In genomic region chr1:90602759-90603560, GRCm38 (mm10) we compare ENCODE assay signal across 8 mouse cellular contexts. TPM values are rescaled to one million over a fixed set of nuclear protein-coding genes. Genes with fewer than 3 reads are reported as not detected.
DNase-seq lines count a peak whose midpoint lies in the region; ATAC-seq and TF ChIP-seq lines count a peak whose summit lies in the region.

Gene Cops8, plus strand, starts transcription at chr1:90602981.

- DNase-seq in CH12.LX (ENCODE audit: extremely low read depth), result peak; percentile 94
- peak; percentile 88 for DNase-seq in c-Kit-positive CD71-positive TER-119-negative erythroid progenitor cells, embryonic 14.5 days (ENCODE audit: low read depth)
- DNase-seq in forebrain, embryonic 11.5 days (ENCODE audit: low spot score), result peak; percentile 98
- DNase-seq in kidney, postnatal 36 days, result peak; percentile 98 to 99
- DNase-seq in telencephalon, adult 2 months (ENCODE audit: low read depth, low spot score), result peak; percentile 94

- H3K27me3 ChIP-seq in CH12.LX (replicated peaks), result peaks cover 28% of the 10 kb centered on the region
- H3K27me3 ChIP-seq in forebrain, embryonic 11.5 days (ENCODE audit: control insufficient read depth, insufficient read depth, low read length), result no peaks in the 10 kb centered on the region
- no peaks in the 10 kb centered on the region for H3K27me3 ChIP-seq in heart, embryonic 16.5 days (ENCODE audit: control insufficient read depth, insufficient read depth, low read length)
- no peaks in the 10 kb centered on the region for H3K27me3 ChIP-seq in liver, embryonic 15.5 days
- H3K27me3 ChIP-seq in neural tube, embryonic 12.5 days (replicated peaks), result no peaks in the 10 kb centered on the region; the same call in 1 of the 2 replicates

- peak within 1 kb of the TSS; percentile 86 for H3K9ac ChIP-seq in CH12.LX (ENCODE audit: insufficient read depth, low read depth)
- peak within 1 kb of the TSS; percentile 82 for H3K9ac ChIP-seq in forebrain, embryonic 11.5 days (ENCODE audit: low read length)
- peak within 1 kb of the TSS; percentile 92 for H3K9ac ChIP-seq in heart, embryonic 16.5 days (ENCODE audit: low read length)
- H3K9ac ChIP-seq in liver, embryonic 15.5 days, result peak within 1 kb of the TSS; percentile 68
- H3K9ac ChIP-seq in neural tube, embryonic 12.5 days, result peak within 1 kb of the TSS; percentile 81

- H3K4me1 ChIP-seq in CH12.LX (ENCODE audit: control insufficient read depth in 1 of 2, insufficient read depth in 2 of 2), result peaks cover 0 to 17% of the 10 kb centered on the region in 2 experiments; a peak in 2 of 4 replicates
- H3K4me1 ChIP-seq in forebrain, embryonic 11.5 days (replicated peaks; ENCODE audit: control insufficient read depth, insufficient read depth, low read length), result 0 out of 2 replicates have a peak, but pooled peaks cover 2% of the 10 kb centered on the region
- peaks cover 8% of the 10 kb centered on the region for H3K4me1 ChIP-seq in heart, embryonic 16.5 days (ENCODE audit: control insufficient read depth, insufficient read depth, low read length)
- peaks cover 16% of the 10 kb centered on the region for H3K4me1 ChIP-seq in liver, embryonic 15.5 days (replicated peaks)
- peaks cover 9% of the 10 kb centered on the region for H3K4me1 ChIP-seq in neural tube, embryonic 12.5 days

- peak; percentile 89 for TF ChIP-seq POLR2A in CH12.LX (IDR thresholded peaks at IDR 0.05; ENCODE audit: low read depth, low read length)

- peaks cover 19 to 32% of the 10 kb centered on the region in 2 experiments for H3K36me3 ChIP-seq in CH12.LX (replicated peaks in 1 of 2; ENCODE audit: control insufficient read depth in 1 of 2, insufficient read depth in 1 of 2, low read length in 1 of 2)
- peaks cover 4% of the 10 kb centered on the region; the same call in 1 of the 2 replicates for H3K36me3 ChIP-seq in forebrain, embryonic 11.5 days (ENCODE audit: control insufficient read depth, insufficient read depth, low read length)
- H3K36me3 ChIP-seq in heart, embryonic 16.5 days (ENCODE audit: control insufficient read depth, insufficient read depth), result peaks cover 19% of the 10 kb centered on the region
- peaks cover 26% of the 10 kb centered on the region for H3K36me3 ChIP-seq in liver, embryonic 15.5 days (replicated peaks)
- peaks cover 23% of the 10 kb centered on the region for H3K36me3 ChIP-seq in neural tube, embryonic 12.5 days

- peak; percentile 99 for ATAC-seq in forebrain, embryonic 11.5 days (replicated peaks; ENCODE audit: low FRiP score)
- peak; percentile 100 for ATAC-seq in heart, embryonic 16.5 days (replicated peaks; ENCODE audit: extremely low read depth, insufficient read depth, low FRiP score)
- peak; percentile 99 for ATAC-seq in liver, embryonic 15.5 days (ENCODE audit: insufficient read depth)
- peak; percentile 100 for ATAC-seq in neural tube, embryonic 12.5 days (ENCODE audit: low FRiP score, low read depth)

- in situ Hi-C loops in CH12.LX (cut with MboI; ENCODE audit: low pct_ligation_motif_present, low pct_unique_long_range_greater_than_20kb, low sequenced_read_pairs), result no loop called here

- no peak for TF ChIP-seq CTCF in CH12.LX (conservative IDR thresholded peaks at IDR 0.05 in 1 of 2, IDR thresholded peaks at IDR 0.05 in 1 of 2; ENCODE audit: low read depth in 2 of 2, low read length in 2 of 2)

- peak within 1 kb of the TSS; percentile 86 to 92 (median 88) for H3K4me3 ChIP-seq in CH12.LX (replicated peaks in 1 of 3; ENCODE audit: low read depth in 2 of 3, low read length in 2 of 3, poor library complexity in 1 of 3)
- H3K4me3 ChIP-seq in forebrain, embryonic 11.5 days (ENCODE audit: low read depth, low read length), result peak within 1 kb of the TSS; percentile 84
- peak within 1 kb of the TSS; percentile 97 for H3K4me3 ChIP-seq in heart, embryonic 16.5 days (ENCODE audit: low read length)
- peak within 1 kb of the TSS; percentile 69 for H3K4me3 ChIP-seq in liver, embryonic 15.5 days (replicated peaks)
- H3K4me3 ChIP-seq in neural tube, embryonic 12.5 days, result peak within 1 kb of the TSS; percentile 63

- H3K79me2 ChIP-seq in CH12.LX (replicated peaks; ENCODE audit: control insufficient read depth, extremely low read depth, insufficient read depth, poor library complexity, severe bottlenecking), result peaks cover 15% of the 10 kb centered on the region

- dilution Hi-C loops in CH12.LX (cut with MboI; ENCODE audit: extremely low pct_ligation_motif_present, extremely low pct_unique_long_range_greater_than_20kb, low sequenced_read_pairs), result no loop called here

- H3K4me2 ChIP-seq in CH12.LX (ENCODE audit: insufficient read depth, low read depth, poor library complexity, severe bottlenecking), result peak within 1 kb of the TSS; percentile 91
- H3K4me2 ChIP-seq in forebrain, embryonic 11.5 days (ENCODE audit: low read depth, low read length, severe bottlenecking), result peak within 1 kb of the TSS; percentile 58
- H3K4me2 ChIP-seq in heart, embryonic 16.5 days (ENCODE audit: low read depth, low read length), result peak within 1 kb of the TSS; percentile 85
- H3K4me2 ChIP-seq in liver, embryonic 15.5 days, result peak within 1 kb of the TSS; percentile 74
- peak within 1 kb of the TSS; percentile 80 for H3K4me2 ChIP-seq in neural tube, embryonic 12.5 days (replicated peaks)

- 4% methylated on average over 48 of the region's 48 CpGs for WGBS in forebrain, embryonic 11.5 days
- WGBS in heart, embryonic 16.5 days, result 5% methylated on average over 48 of the region's 48 CpGs
- 5% methylated on average over 48 of the region's 48 CpGs for WGBS in liver, embryonic 15.5 days (ENCODE audit: insufficient replicate concordance)
- WGBS in neural tube, embryonic 12.5 days, result 5% methylated on average over 48 of the region's 48 CpGs

- no peak for TF ChIP-seq EP300 in CH12.LX (IDR thresholded peaks at IDR 0.05; ENCODE audit: low read length)

- 0 out of 2 replicates have a peak within 1 kb of the TSS, but pooled peaks have one; percentile 23 for H3K27ac ChIP-seq in CH12.LX (ENCODE audit: insufficient read depth, low read depth)
- H3K27ac ChIP-seq in forebrain, embryonic 11.5 days (ENCODE audit: low read depth, low read length), result 0 out of 2 replicates have a peak within 1 kb of the TSS, but pooled peaks have one; percentile 37
- peak within 1 kb of the TSS; percentile 73 for H3K27ac ChIP-seq in heart, embryonic 16.5 days (ENCODE audit: low read length)
- H3K27ac ChIP-seq in liver, embryonic 15.5 days (replicated peaks), result peak within 1 kb of the TSS; percentile 75
- H3K27ac ChIP-seq in neural tube, embryonic 12.5 days, result no peak within 1 kb of the TSS

- H3K9me3 ChIP-seq in CH12.LX (replicated peaks; ENCODE audit: low read length), result peaks cover 4% of the 10 kb centered on the region
- no peaks in the 10 kb centered on the region for H3K9me3 ChIP-seq in forebrain, embryonic 11.5 days (ENCODE audit: control insufficient read depth, low read length)
- no peaks in the 10 kb centered on the region for H3K9me3 ChIP-seq in heart, embryonic 16.5 days (replicated peaks; ENCODE audit: control insufficient read depth, low read length)
- H3K9me3 ChIP-seq in liver, embryonic 15.5 days (replicated peaks), result no peaks in the 10 kb centered on the region
- no peaks in the 10 kb centered on the region for H3K9me3 ChIP-seq in neural tube, embryonic 12.5 days

- TF ChIP-seq RAD21 in CH12.LX (IDR thresholded peaks at IDR 0.05; ENCODE audit: low read depth, low read length), result no peak

TF ChIP-seq in CH12.LX, 34 proteins besides CTCF, POLR2A, EP300 and RAD21 (continues in another document):
- TF ChIP-seq MAX (IDR thresholded peaks at IDR 0.05; ENCODE audit: low read length) (peak; percentile 65; the same call in 1 of the 2 replicates), NELFE (IDR thresholded peaks at IDR 0.05; ENCODE audit: low read depth, low read length) (peak; percentile 91), KAT2A (IDR thresholded peaks at IDR 0.05; ENCODE audit: insufficient replicate concordance, low read length) (peak; percentile 96), GABPA (IDR thresholded peaks at IDR 0.05; ENCODE audit: insufficient replicate concordance, low read depth, low read length) (peak; percentile 95), ZC3H11A (IDR thresholded peaks at IDR 0.05; ENCODE audit: low read depth, low read length) (no peak), IRF4 (IDR thresholded peaks at IDR 0.05; ENCODE audit: low read depth, low read length) (peak; percentile 50; the same call in 1 of the 2 replicates), ZKSCAN1 (IDR thresholded peaks at IDR 0.05; ENCODE audit: borderline replicate concordance, low read depth, low read length) (peak; percentile 88), ZNF384 (IDR thresholded peaks at IDR 0.05; ENCODE audit: low read depth, low read length) (peak; percentile 96), SMC3 (IDR thresholded peaks at IDR 0.05; ENCODE audit: low read depth, low read length) (no peak), UBTF (IDR thresholded peaks at IDR 0.05; ENCODE audit: low read depth, low read length) (0 out of 2 replicates have a peak, but pooled peaks have one; percentile 27), CHD2 (IDR thresholded peaks at IDR 0.05; ENCODE audit: low read length) (no peak), USF2 (conservative IDR thresholded peaks at IDR 0.05; ENCODE audit: low read depth, low read length) (no peak), TCF12 (IDR thresholded peaks at IDR 0.05; ENCODE audit: low read depth, low read length) (peak; percentile 91), MXI1 (IDR thresholded peaks at IDR 0.05; ENCODE audit: low read depth, low read length) (peak; percentile 93), MYC (IDR thresholded peaks at IDR 0.05; ENCODE audit: low read depth, low read length) (peak; percentile 66; the same call in 1 of the 2 replicates), ELF1 (IDR thresholded peaks at IDR 0.05; ENCODE audit: low read depth, low read length) (peak; percentile 88), MAFK (IDR thresholded peaks at IDR 0.05; ENCODE audit: insufficient replicate concordance, low read length) (no peak), MAZ (IDR thresholded peaks at IDR 0.05; ENCODE audit: low read depth, low read length) (no peak), USF1 (IDR thresholded peaks at IDR 0.05; ENCODE audit: low read depth, low read length) (no peak), MEF2A (IDR thresholded peaks at IDR 0.05; ENCODE audit: borderline replicate concordance, low read depth, low read length) (peak; percentile 71; the same call in 1 of the 2 replicates), PAX5 (IDR thresholded peaks at IDR 0.05; ENCODE audit: low read length) (no peak), POLR2AphosphoS2 (IDR thresholded peaks at IDR 0.05; ENCODE audit: low read depth, low read length) (peak; percentile 80)

RNA-seq across cellular contexts. Expression of gene Cops8, which starts in this region (rescaled TPM):
- total RNA-seq in CH12.LX (2012; rRNA removed) (58.6 and 76.6 TPM in 2 replicates), CH12.LX (2014; rRNA removed) (104 and 113 TPM in 2 replicates)
- polyA plus RNA-seq in CH12.LX (2012; ENCODE audit: insufficient read length, low read depth), result 86.2 and 98.2 TPM in 2 replicates
- 188 and 192 TPM in 2 replicates for polyA plus RNA-seq in forebrain, embryonic 11.5 days (2014; fragmentation: Nextera tagmentation; extraction: Ambion mirVana)
- 117 and 121 TPM in 2 replicates for polyA plus RNA-seq in heart, embryonic 16.5 days (2015; fragmentation: Nextera tagmentation; extraction: Ambion mirVana)
- polyA plus RNA-seq in liver, embryonic 15.5 days (2015; fragmentation: Nextera tagmentation; extraction: Ambion mirVana), result 44.6 and 44.9 TPM in 2 replicates
- 160 and 171 TPM in 2 replicates for polyA plus RNA-seq in neural tube, embryonic 12.5 days (2016; fragmentation: Nextera tagmentation; extraction: Ambion mirVana)
